Mouse (Mus musculus) small intestine, adult 10 weeks (tissue): Measurements from ENCODE around the gene C1qtnf9. TPM values are rescaled to one million over a fixed set of nuclear protein-coding genes. Genes with fewer than 3 reads are reported as not detected.

Source experiments
- polyA plus RNA-seq: library from polyadenylated mRNA; stranded (reverse); fragments of 350-450 nt; fragmentation: Illumina TruSeq; extraction: RNeasy Lipid Tissue Mini Kit (QIAGEN cat#74804); gene quantifications from one replicate; pipeline ENCODE4 v1.2.3, GENCODE M21; 2014; ENCODE audit warnings: low replicate concordance

Gene C1qtnf9
- 1.6 TPM for polyA plus RNA-seq

GRCm38 (mm10) chr14:60767884-60768283 lies at the start of gene C1qtnf9:
C1qtnf9 (plus strand) TSS chr14:60768134.

GRCm38 (mm10) chr14:60784427-60785315 lies 16.7 kb downstream of the C1qtnf9 start, which contains the start of gene Mipep:
Mipep (plus strand) TSS chr14:60784573.

Other genes with a start within 250 kb of the C1qtnf9 start
- 8.2 TPM for gene Spata13, start 134.1 kb upstream of the C1qtnf9 start, polyA plus RNA-seq
- 9.9 TPM for gene Mipep, start 16.4 kb downstream of the C1qtnf9 start, polyA plus RNA-seq